Mouse (Mus musculus) CH12.LX (cell line): ENCODE measurements at regions not wholly inside any gene's neighbourhood (a gene's known extent, or its start where the extent isn't known, plus 50 kb on each side); places are given as distances from the start of the nearest gene placed in this dataset.

Experiments
- DNase-seq: peaks from one replicate; pipeline ENCODE4 v3.0.0-alpha.2; 2013; ENCODE audit errors: extremely low read depth
- H3K27ac ChIP-seq: 2 replicates; pipeline ENCODE4 v1.5.1; 2012; ENCODE audit warnings: low read depth, mild to moderate bottlenecking, control low read depth, moderate library complexity; ENCODE audit not compliant: insufficient read depth
- H3K27me3 ChIP-seq: replicated peaks from 2 replicates; pipeline ENCODE3; 2012; ENCODE audit warnings: inconsistent platforms
- H3K36me3 ChIP-seq, 2 experiments: replicated peaks in 1 of 2; 2 replicates each; pipeline versions ENCODE3 to v1.6.1; 2012; ENCODE audit warnings: inconsistent platforms in 1 of 2, low read length in 1 of 2, mild to moderate bottlenecking in 1 of 2, mixed read lengths in 1 of 2, moderate library complexity in 1 of 2; ENCODE audit not compliant: control insufficient read depth in 1 of 2, insufficient read depth in 1 of 2
- H3K4me1 ChIP-seq, 2 experiments: 2 replicates each; pipeline ENCODE4 v1.6.1; 2012; ENCODE audit warnings: inconsistent platforms in 1 of 2, moderate library complexity in 1 of 2; ENCODE audit not compliant: insufficient read depth in 2 of 2, control insufficient read depth in 1 of 2
- H3K4me2 ChIP-seq: 2 replicates; pipeline ENCODE4 v1.6.1; 2012; ENCODE audit warnings: low read depth, mild to moderate bottlenecking, control low read depth; ENCODE audit not compliant: poor library complexity, insufficient read depth, severe bottlenecking
- H3K4me3 ChIP-seq, 3 experiments: fragments of 150-350 bp in 1 of 3; sonication (generic) in 1 of 3; replicated peaks in 1 of 3; 2 replicates each; pipeline versions ENCODE3 to v1.5.1; 2011 to 2012; ENCODE audit warnings: low read depth in 2 of 3, low read length in 2 of 3, mild to moderate bottlenecking in 2 of 3, moderate library complexity in 2 of 3, control low read depth in 1 of 3, improper control_type of control experiment in 1 of 3, inconsistent platforms in 1 of 3, mixed read lengths in 1 of 3; ENCODE audit not compliant: poor library complexity in 1 of 3
- H3K79me2 ChIP-seq: replicated peaks from 2 replicates; pipeline ENCODE4 v1.6.1; 2012; ENCODE audit warnings: mild to moderate bottlenecking, moderate library complexity; ENCODE audit not compliant: control insufficient read depth, poor library complexity, insufficient read depth, severe bottlenecking; ENCODE audit errors: extremely low read depth
- H3K9ac ChIP-seq: 2 replicates; pipeline ENCODE4 v1.6.1; 2012; ENCODE audit warnings: low read depth, mild to moderate bottlenecking, control low read depth, moderate library complexity; ENCODE audit not compliant: insufficient read depth
- H3K9me3 ChIP-seq: replicated peaks from 2 replicates; pipeline ENCODE3; 2012; ENCODE audit warnings: low read length, inconsistent platforms, mixed read lengths
- BHLHE40 ChIP-seq: IDR thresholded peaks from 2 replicates; pipeline ENCODE4 v1.6.1; 2011; ENCODE audit warnings: mild to moderate bottlenecking, low read depth, low read length, improper control_type of control experiment
- CHD1 ChIP-seq: IDR thresholded peaks from 2 replicates; pipeline ENCODE4 v1.6.1; 2012; ENCODE audit warnings: low read depth, low read length, improper control_type of control experiment, inconsistent platforms
- CHD2 ChIP-seq: IDR thresholded peaks from 2 replicates; pipeline ENCODE4 v1.6.1; 2011; ENCODE audit warnings: low read length, improper control_type of control experiment
- E2F4 ChIP-seq: IDR thresholded peaks from 2 replicates; pipeline ENCODE4 v1.6.1; 2011; ENCODE audit warnings: low read depth, low read length, improper control_type of control experiment; ENCODE audit not compliant: insufficient replicate concordance
- ELF1 ChIP-seq: IDR thresholded peaks from 2 replicates; pipeline ENCODE4 v1.6.1; 2014; ENCODE audit warnings: low read depth, mild to moderate bottlenecking, inconsistent platforms, low read length, improper control_type of control experiment
- EP300 ChIP-seq: IDR thresholded peaks from 2 replicates; pipeline ENCODE4 v1.6.1; 2011; ENCODE audit warnings: low read length, improper control_type of control experiment
- ETS1 ChIP-seq: conservative IDR thresholded peaks from 2 replicates; pipeline ENCODE4 v1.6.1; 2012; ENCODE audit warnings: low read depth, mild to moderate bottlenecking, inconsistent platforms, low read length, improper control_type of control experiment, moderate library complexity
- IRF4 ChIP-seq: IDR thresholded peaks from 2 replicates; pipeline ENCODE4 v1.6.1; 2014; ENCODE audit warnings: low read depth, mild to moderate bottlenecking, inconsistent platforms, low read length, improper control_type of control experiment
- JUN ChIP-seq: IDR thresholded peaks from 2 replicates; pipeline ENCODE4 v1.6.1; 2011; ENCODE audit warnings: low read depth, mild to moderate bottlenecking, low read length, improper control_type of control experiment, moderate library complexity; ENCODE audit not compliant: insufficient read depth
- JUND ChIP-seq: conservative IDR thresholded peaks from 2 replicates; pipeline ENCODE4 v1.6.1; 2011; ENCODE audit warnings: low read depth, low read length, improper control_type of control experiment
- KAT2A ChIP-seq: IDR thresholded peaks from 2 replicates; pipeline ENCODE4 v1.6.1; 2012; ENCODE audit warnings: low read length, improper control_type of control experiment, inconsistent platforms; ENCODE audit not compliant: insufficient replicate concordance
- MAFK ChIP-seq: IDR thresholded peaks from 2 replicates; pipeline ENCODE4 v1.6.1; 2011; ENCODE audit warnings: low read length, improper control_type of control experiment; ENCODE audit not compliant: insufficient replicate concordance
- MAX ChIP-seq: IDR thresholded peaks from 2 replicates; pipeline ENCODE4 v1.6.1; 2011; ENCODE audit warnings: low read length, improper control_type of control experiment
- MAZ ChIP-seq: IDR thresholded peaks from 2 replicates; pipeline ENCODE4 v1.6.1; 2012; ENCODE audit warnings: low read depth, mild to moderate bottlenecking, inconsistent platforms, low read length, improper control_type of control experiment, moderate library complexity
- MEF2A ChIP-seq: IDR thresholded peaks from 2 replicates; pipeline ENCODE4 v1.6.1; 2014; ENCODE audit warnings: low read depth, mild to moderate bottlenecking, inconsistent platforms, low read length, improper control_type of control experiment, borderline replicate concordance
- MXI1 ChIP-seq: IDR thresholded peaks from 2 replicates; pipeline ENCODE4 v1.6.1; 2011; ENCODE audit warnings: mild to moderate bottlenecking, low read depth, low read length, improper control_type of control experiment
- MYC ChIP-seq: IDR thresholded peaks from 2 replicates; pipeline ENCODE4 v1.6.1; 2011; ENCODE audit warnings: low read depth, mild to moderate bottlenecking, improper control_type of control experiment, low read length
- POLR2A ChIP-seq: IDR thresholded peaks from 2 replicates; pipeline ENCODE4 v1.6.1; 2011; ENCODE audit warnings: low read depth, mild to moderate bottlenecking, improper control_type of control experiment, low read length
- POLR2AphosphoS2 ChIP-seq: IDR thresholded peaks from 2 replicates; pipeline ENCODE4 v1.6.1; 2011; ENCODE audit warnings: low read depth, low read length, improper control_type of control experiment
- RAD21 ChIP-seq: IDR thresholded peaks from 2 replicates; pipeline ENCODE4 v1.6.1; 2011; ENCODE audit warnings: low read depth, mild to moderate bottlenecking, low read length, improper control_type of control experiment, moderate library complexity
- RCOR1 ChIP-seq: conservative IDR thresholded peaks from 2 replicates; pipeline ENCODE4 v1.6.1; 2012; ENCODE audit warnings: low read depth, mild to moderate bottlenecking, inconsistent platforms, low read length, improper control_type of control experiment
- SIN3A ChIP-seq: IDR thresholded peaks from 2 replicates; pipeline ENCODE4 v1.6.1; 2012; ENCODE audit warnings: low read length, improper control_type of control experiment, inconsistent platforms
- SMC3 ChIP-seq: IDR thresholded peaks from 2 replicates; pipeline ENCODE4 v1.6.1; 2011; ENCODE audit warnings: low read depth, low read length, improper control_type of control experiment
- TBP ChIP-seq: conservative IDR thresholded peaks from 2 replicates; pipeline ENCODE4 v1.6.1; 2011; ENCODE audit warnings: low read depth, low read length, improper control_type of control experiment
- TCF12 ChIP-seq: IDR thresholded peaks from 2 replicates; pipeline ENCODE4 v1.6.1; 2014; ENCODE audit warnings: low read depth, mild to moderate bottlenecking, inconsistent platforms, low read length, improper control_type of control experiment
- UBTF ChIP-seq: IDR thresholded peaks from 2 replicates; pipeline ENCODE4 v1.6.1; 2012; ENCODE audit warnings: low read depth, mild to moderate bottlenecking, inconsistent platforms, low read length, improper control_type of control experiment, moderate library complexity
- USF1 ChIP-seq: IDR thresholded peaks from 2 replicates; pipeline ENCODE4 v1.6.1; 2014; ENCODE audit warnings: low read depth, mild to moderate bottlenecking, inconsistent platforms, low read length, improper control_type of control experiment
- USF2 ChIP-seq: conservative IDR thresholded peaks from 2 replicates; pipeline ENCODE4 v1.6.1; 2011; ENCODE audit warnings: low read depth, low read length, improper control_type of control experiment
- ZC3H11A ChIP-seq: IDR thresholded peaks from 2 replicates; pipeline ENCODE4 v1.6.1; 2012; ENCODE audit warnings: low read depth, mild to moderate bottlenecking, inconsistent platforms, low read length, improper control_type of control experiment
- ZMIZ1 ChIP-seq: IDR thresholded peaks from 2 replicates; pipeline ENCODE4 v1.6.1; 2012; ENCODE audit warnings: low read depth, mild to moderate bottlenecking, inconsistent platforms, low read length, improper control_type of control experiment
- dilution Hi-C: fragments of 300-500 bp; cut with MboI; formaldehyde crosslinking; loops from 2 replicates; pipeline ENCODE4 v1.14.3; 2020; ENCODE audit warnings: low sequenced_read_pairs; ENCODE audit not compliant: extremely low pct_unique_long_range_greater_than_20kb, extremely low pct_ligation_motif_present
- in situ Hi-C: fragments of 300-500 bp; cut with MboI; formaldehyde crosslinking; loops from 3 replicates; pipeline ENCODE4 v1.14.3; 2019; ENCODE audit warnings: low sequenced_read_pairs, low pct_ligation_motif_present, low pct_unique_long_range_greater_than_20kb, mixed read lengths

GRCm38 (mm10) chr12:77139718-77140117 is 98.2 kb upstream of the Fut8 start:
- H3K4me3 ChIP-seq = no peak overlapping the region
- no peak overlapping the region for H3K9ac ChIP-seq
- no peak for DNase-seq
- peaks cover 39 to 86% of the 10 kb centered on the region in 2 experiments for H3K4me1 ChIP-seq
- H3K27ac ChIP-seq = peak overlapping the region; percentile 71
- H3K79me2 ChIP-seq = no peaks in the 10 kb centered on the region
- 0 out of 2 replicates have a peak overlapping the region, but pooled peaks have one; percentile 1 for H3K4me2 ChIP-seq
- H3K27me3 ChIP-seq = no peaks in the 10 kb centered on the region
- no peaks in the 10 kb centered on the region for H3K9me3 ChIP-seq
- no peaks in the 10 kb centered on the region for H3K36me3 ChIP-seq
- in situ Hi-C loops (loop anchor here (10.0 kb wide), 1 partner anchor 95 kb away; the partner anchor contains the start of gene Fut8), dilution Hi-C loops (no loop called here)
- TF ChIP-seq IRF4 (0 out of 2 replicates have a peak, but pooled peaks have one; percentile 28), CHD2 (0 out of 2 replicates have a peak, but pooled peaks have one; percentile 13), RCOR1 (no peak), SMC3 (no peak), MAX (no peak), ELF1 (no peak), ETS1 (0 out of 2 replicates have a peak, but pooled peaks have one; percentile 33), BHLHE40 (peak; percentile 53), USF1 (no peak), TCF12 (peak; percentile 30; the same call in 1 of the 2 replicates)

- Histone ChIP-seq H3K36me3 (no peaks in the 10 kb centered on the region), H3K9ac (peak overlapping the region; percentile 9; the same call in 1 of the 2 replicates), H3K4me1 (peaks cover 37 to 87% of the 10 kb centered on the region in 2 experiments), H3K27ac (peak overlapping the region; percentile 89), H3K79me2 (no peaks in the 10 kb centered on the region), H3K4me2 (peak overlapping the region; percentile 93), H3K9me3 (no peaks in the 10 kb centered on the region), H3K4me3 (no peak overlapping the region), H3K27me3 (no peaks in the 10 kb centered on the region)
- in situ Hi-C loops = no loop called here
- DNase-seq = peak; percentile 97
- dilution Hi-C loops = no loop called here
- TF ChIP-seq POLR2AphosphoS2 (no peak; the same call in 1 of the 2 replicates), CHD1 (no peak), MAZ (peak; percentile 99), TBP (peak; percentile 82), ZC3H11A (no peak), USF2 (no peak), BHLHE40 (peak; percentile 92), RAD21 (peak; percentile 27), MEF2A (peak; percentile 95), RCOR1 (peak; percentile 88), SMC3 (peak; percentile 28; the same call in 1 of the 2 replicates), EP300 (peak; percentile 98), ZMIZ1 (0 out of 2 replicates have a peak, but pooled peaks have one; percentile 51), IRF4 (peak; percentile 98), TCF12 (peak; percentile 96), JUND (peak; percentile 91), SIN3A (peak; percentile 93), UBTF (no peak), E2F4 (no peak), POLR2A (0 out of 2 replicates have a peak, but pooled peaks have one; percentile 22), MAFK (peak; percentile 88), CHD2 (peak; percentile 85), MXI1 (peak; percentile 79), JUN (peak; percentile 79), MYC (peak; percentile 81; the same call in 1 of the 2 replicates), USF1 (no peak), MAX (0 out of 2 replicates have a peak, but pooled peaks have one; percentile 68), KAT2A (peak; percentile 68; the same call in 1 of the 2 replicates)
Observed at GRCm38 (mm10) chr12:77138506-77139201, 99.3 kb upstream of the Fut8 start.
